Mouse (Mus musculus) cortical plate, adult 2 months (tissue): ENCODE results near the gene Nrp1.

Experiments used
- CTCF ChIP-seq: fragments of 200-500 bp; IDR thresholded peaks from 2 replicates; pipeline ENCODE4 v1.5.1; 2011; ENCODE audit warnings: mild to moderate bottlenecking, control low read depth, low read length; ENCODE audit not compliant: insufficient read depth; ENCODE audit errors: extremely low read depth
- POLR2A ChIP-seq: fragments of 200-500 bp; IDR thresholded peaks from 2 replicates; pipeline ENCODE4 v1.6.1; 2011; ENCODE audit warnings: mild to moderate bottlenecking, low read length, control low read depth; ENCODE audit not compliant: insufficient read depth; ENCODE audit errors: extremely low read depth

GRCm38 (mm10) chr8:128525912-128526311 is 167.5 kb downstream of the Nrp1 start:
- TF ChIP-seq POLR2A (no peak), CTCF (no peak)
